Mouse (Mus musculus) CD8-positive naive resting alpha-beta T cell, adult 2 months (primary cell): Measurements from ENCODE around the gene Hbp1.
A peak's percentile ranks its signal among the peaks of the same experiment; 100 is the strongest.

Source experiments
- DNase-seq, 2 experiments: peaks; one replicate each; pipeline ENCODE4 v3.0.0; 2022; ENCODE audit warnings: low read depth in 2 of 2, low spot score in 2 of 2

The Hbp1 gene

DNA sequence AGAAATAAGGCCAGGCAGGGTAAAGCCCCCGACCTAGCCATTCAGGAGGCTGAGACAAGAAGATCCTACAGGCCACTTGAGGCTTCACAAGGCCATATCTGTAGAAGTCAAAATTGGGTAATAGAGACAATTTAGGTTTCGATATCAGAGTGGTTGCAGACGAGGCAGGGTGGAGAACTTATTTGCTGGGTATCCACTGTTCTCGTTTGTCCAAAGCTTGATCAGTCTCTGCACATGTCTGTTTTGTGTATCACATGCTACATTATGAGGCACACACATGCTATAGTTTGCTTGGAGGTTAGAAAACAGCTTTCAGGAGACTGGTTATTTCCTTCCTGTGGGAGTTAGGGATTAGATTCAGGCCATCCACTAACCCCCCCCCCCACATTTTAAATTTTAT is 5.5 kb upstream of the Hbp1 start:
- DNase-seq: no peak

DNA sequence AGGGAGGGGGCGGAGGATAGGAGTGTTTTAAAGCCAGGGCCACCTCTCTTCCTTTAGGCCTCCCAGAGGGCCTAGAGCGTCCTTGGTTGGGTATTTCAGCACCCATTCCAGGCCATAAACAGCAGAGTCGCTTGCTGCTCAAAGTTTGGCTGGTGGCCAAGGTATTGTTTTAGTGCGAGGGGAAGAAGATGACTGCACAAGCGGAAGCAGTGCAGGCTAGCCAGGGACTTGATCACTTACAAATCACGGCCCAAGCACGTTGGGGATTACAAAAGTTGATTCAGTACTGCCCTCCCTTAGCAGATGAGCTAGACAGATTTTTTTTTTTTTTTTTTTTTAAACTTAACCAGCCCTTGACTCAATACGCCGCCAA is 310 bp upstream of the Hbp1 start:
- no peak for DNase-seq

DNA sequence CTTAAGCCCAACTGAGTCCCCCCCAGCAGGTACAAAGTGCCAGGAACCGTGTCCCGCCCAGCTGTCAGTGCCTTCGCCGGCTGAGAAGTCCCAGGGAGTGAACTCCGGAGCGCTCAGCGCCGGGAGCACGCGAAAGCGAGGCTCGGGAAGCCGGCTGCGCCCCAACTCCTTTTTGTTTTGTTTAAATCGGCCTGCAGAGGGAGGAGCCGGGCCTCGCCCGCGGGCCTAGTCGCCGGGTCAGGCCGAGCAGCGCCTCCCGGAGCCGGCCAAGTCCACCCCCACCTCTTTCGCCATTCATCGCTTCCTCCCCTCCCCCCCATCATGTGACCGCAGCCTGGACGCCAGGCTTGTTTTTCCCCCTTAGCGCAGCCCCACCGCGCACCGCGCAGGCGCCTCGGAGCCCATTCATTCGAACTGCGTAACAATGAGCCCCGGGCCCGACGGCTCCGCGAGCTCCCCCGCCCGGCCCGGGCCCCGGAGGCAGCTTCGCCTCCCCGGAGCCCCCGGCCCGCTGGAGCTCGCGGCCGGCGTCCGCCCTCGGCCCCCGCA is 1.1 kb downstream of the Hbp1 start:
- peak; percentile 63 to 68 for DNase-seq

DNA sequence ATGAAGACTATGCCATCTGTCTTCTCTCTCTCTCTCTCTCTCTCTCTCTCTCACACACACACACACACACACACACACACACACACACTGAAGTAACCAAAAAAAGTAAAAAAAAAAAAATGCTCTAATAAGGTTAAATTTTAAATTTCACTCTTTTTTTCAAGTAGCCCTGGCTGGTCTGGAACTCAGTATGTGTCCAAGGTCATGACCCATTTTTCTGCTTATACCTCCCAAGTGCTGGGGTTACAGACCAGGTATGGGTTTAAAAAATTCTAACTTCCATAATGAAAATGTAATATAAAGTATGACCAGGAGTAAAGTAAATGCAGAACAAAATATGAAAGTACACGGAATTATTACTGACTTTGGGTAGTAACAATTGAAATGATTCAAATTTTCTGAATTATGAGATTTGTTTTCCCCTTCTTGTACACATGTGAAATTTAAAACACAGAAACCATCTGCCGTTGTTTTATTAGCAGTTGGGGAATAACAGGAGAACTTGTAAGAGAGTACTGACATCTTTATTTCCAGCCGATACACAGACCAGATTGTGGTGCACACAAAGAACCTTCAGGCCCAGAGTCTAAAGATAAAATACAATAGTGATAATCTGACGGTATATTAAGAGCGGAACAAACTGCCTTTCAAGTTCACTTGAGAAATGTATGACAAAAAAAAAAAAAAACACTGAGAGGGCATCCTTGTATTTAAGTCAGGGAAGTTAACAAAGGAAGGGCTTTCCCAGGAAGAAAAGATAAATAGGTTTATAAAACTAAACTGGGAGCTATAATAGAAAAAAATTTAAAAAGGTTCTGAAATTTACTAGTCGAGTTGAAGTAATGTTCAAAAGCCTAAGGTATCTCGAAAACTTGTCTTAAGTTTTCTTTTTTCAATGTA is 2.0 kb downstream of the Hbp1 start:
- no peak for DNase-seq

DNA sequence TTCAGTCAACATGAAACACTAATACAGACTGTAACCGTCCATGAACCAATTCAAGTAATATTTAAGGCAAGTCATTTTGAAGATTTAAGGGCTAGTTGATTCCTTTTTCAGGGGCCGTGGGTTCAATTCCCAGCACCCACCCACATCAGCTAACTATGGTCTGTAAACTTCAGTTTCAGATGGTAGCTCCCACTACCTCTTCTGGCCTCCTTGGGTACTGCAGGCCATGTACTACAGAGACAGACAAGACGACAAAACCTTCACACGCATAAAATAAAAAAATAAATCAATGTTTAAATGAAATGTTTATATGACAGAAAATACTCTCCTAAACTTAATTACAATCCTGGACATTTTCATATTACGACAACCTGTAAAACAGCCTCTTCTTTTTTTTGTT is 2.9 kb downstream of the Hbp1 start:
- DNase-seq: peak; percentile 39 to 64

DNA sequence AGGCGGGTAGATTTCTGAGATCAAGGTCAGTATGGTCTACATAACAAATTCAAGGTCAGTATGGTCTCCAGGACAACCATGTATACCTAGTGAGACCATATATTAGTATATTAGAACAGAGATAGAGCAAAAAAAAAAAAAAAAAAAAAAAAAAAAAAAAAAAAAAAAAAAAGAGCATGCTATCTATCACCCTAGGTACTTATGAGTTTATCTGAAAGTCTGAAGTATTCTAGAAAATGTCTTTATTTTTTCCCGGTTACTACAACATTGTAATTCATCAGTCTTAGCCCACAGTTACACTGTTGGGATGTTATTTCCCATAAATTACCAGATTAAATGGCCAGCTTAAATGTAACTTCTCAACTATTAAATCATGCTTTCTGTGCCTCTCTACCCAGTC is 5.9 kb downstream of the Hbp1 start:
- DNase-seq: no peak

DNA sequence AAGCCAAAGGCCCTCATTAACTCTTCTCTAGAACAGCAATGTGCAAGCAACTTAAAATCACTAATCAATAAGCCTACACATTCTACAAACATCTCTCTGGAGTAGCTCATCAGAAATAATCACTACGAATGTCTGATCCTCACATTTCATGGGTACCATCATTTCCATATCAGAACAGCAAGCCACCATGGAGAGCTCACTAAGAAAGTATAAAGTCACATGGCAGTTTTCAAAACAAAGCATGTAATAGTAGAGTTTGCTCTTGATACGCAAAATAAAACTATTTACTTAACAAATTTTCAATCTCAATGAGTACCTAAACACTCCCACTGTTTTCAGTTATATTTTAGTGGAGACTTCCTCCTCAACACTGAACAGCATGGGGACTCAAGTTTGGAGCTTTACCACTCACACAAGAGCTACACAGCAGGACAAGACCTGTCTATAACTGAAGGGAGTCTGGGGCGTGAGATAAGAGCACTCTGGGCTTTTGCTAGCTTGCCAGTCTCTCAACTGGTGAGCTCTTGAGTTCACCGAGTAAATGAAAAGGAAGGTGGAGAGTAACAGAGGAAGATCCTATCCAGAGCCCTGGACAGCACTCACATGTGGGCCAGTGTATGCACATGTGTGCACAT is 7.2 kb downstream of the Hbp1 start:
- DNase-seq: no peak

DNA sequence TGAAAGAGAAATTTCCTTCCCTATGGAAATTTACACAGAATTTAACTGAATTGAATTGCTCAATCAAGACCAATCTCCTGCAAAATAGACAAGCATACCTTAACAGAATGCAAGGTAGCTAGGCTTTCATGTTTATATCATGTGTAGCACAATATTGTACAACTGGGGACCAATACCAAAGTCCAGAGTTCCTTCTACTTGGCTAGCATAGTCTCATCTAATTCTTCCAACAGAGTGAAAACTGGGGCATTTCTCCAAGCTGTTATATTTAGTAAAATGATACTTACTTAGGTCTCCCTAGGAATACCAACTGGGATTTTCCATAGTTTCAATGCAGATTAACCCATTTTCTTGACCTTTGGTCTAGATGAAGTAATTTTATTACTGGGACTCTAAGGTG is 11.3 kb downstream of the Hbp1 start:
- no peak for DNase-seq

DNA sequence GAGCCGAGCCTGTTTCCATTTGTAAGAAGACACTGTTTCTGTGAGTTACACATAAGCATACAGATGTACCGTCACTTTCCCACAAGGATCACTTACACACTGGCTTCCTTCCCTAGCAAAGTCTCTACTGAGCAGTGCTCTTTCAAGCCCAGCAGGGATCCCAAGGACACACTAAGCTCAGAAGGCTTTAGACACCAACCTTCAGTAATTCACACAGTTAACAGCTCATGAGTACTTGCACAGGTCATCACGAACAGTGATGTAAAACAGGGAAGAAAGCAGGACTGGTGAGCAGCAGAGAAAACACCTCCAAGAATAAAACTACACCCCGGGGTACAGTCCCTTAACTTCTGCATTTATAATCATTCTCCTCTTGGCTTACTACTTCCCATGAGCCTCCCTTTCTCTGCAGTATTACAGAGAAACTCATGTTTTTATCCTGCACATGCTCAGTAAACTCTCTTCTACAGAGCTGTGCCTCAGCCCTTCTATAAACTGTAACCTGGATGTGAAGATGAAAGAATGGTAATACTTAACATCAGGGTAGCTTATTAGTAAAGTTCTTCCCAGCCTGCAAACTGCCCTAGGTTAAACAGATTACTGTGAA is 11.8 kb downstream of the Hbp1 start:
- no peak for DNase-seq

DNA sequence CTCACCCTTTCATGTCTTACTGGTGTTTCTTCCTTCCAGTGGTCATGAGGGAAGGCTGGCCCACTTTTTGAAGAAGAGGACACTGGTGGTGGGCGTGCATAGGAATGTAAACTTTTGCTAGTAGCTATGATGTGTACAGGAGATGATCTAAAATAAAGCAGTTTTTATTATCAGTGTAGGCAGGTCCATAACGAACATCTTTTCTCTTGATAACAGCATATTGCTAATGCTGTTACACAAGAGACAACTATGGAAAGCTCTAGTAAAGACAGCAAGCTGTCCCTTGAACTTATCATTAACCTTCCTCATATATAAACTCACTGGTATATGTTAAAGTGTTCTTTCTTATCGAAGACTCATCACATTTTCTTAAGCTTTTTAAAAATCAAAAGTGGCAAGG is 12.7 kb downstream of the Hbp1 start:
- no peak for DNase-seq

GRCm38 (mm10) chr12:31936657-31937300 is 13.6 kb downstream of the Hbp1 start:
- no peak for DNase-seq

GRCm38 (mm10) chr12:31931818-31932217 is 18.5 kb downstream of the Hbp1 start:
- DNase-seq: no peak

GRCm38 (mm10) chr12:31928498-31928897 is 21.8 kb downstream of the Hbp1 start:
- no peak for DNase-seq

- peak in 1 of 2 experiments; percentile 24 for DNase-seq
These were observed 23.7 kb downstream of the Hbp1 start for GRCm38 (mm10) chr12:31926661-31927061.

DNA sequence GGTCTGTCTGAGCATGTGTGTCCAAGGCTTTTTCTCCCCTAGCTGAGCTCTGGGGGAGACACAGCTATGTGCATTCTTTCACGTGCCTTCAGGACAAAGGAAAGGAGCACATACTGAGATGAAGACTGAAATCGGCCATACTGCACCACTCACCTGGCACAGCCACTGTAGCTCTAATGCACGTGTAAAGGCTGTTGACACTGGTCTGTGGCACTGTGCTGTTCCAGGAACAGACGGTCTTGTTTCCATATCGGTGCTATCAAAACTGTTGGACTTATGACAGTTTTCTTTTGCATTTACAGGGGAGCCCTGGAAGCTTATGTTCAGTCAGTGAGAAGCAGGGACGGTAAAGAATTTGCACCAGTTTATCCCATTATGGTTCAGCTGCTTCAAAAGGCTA is 25.0 kb downstream of the Hbp1 start:
- no peak for DNase-seq

GRCm38 (mm10) chr12:31924135-31924534 is 26.2 kb downstream of the Hbp1 start:
- DNase-seq: no peak

GRCm38 (mm10) chr12:31920464-31921405 is 29.6 kb downstream of the Hbp1 start:
- no peak for DNase-seq

- no peak for DNase-seq
These were observed 33.1 kb downstream of the Hbp1 start for GRCm38 (mm10) chr12:31917245-31917644.

DNA sequence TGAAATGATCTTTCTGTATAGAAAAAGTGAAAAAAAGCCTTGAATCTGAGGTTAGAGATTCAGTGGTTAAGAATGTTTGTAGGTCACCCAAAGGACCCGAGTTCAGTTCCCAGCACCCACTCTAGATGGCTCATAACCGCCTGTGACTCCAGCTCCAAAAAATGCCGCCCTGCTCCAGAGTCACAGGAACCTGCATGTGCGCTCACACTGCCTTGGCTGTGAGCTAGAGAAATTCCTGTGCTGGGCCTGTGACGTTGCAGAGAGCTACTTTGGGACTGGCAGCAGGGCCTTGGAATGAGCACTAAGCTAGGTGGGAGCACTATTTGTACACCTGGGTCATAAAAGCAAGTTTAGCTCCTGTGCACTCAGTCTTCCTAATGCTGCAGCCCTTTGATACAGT is 33.6 kb downstream of the Hbp1 start:
- no peak for DNase-seq

DNA sequence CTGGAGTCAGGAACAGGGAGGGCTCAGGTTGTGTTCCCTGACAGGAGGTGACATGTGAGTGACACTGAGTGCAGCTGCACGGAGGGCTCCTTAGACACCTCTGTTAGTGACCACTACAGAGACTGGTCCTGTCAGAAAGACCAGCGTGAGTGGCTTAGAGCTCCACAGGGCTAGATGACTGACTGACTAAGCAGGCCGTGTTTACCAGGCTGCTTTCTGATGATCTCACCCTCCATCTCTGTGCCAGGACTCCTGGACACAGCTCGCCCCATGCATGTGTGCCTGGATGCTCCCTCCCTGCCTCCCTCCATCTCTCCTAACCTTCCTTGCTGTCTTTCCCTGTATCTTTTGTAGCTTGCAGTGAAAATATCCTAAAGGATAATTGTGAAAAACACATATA is 36.7 kb downstream of the Hbp1 start:
- DNase-seq: no peak
